Mouse (Mus musculus) skeletal muscle tissue, adult 2 months (tissue): ENCODE measurements at regions not wholly inside any gene's neighbourhood (a gene's known extent, or its start where the extent isn't known, plus 50 kb on each side); places are given as distances from the start of the nearest gene placed in this dataset.
A peak's percentile ranks its signal among the peaks of the same experiment; 100 is the strongest.

Source experiments
- DNase-seq: peaks from one replicate; pipeline ENCODE4 v3.0.0-alpha.2; 2012; ENCODE audit warnings: low read depth, low spot score

DNA sequence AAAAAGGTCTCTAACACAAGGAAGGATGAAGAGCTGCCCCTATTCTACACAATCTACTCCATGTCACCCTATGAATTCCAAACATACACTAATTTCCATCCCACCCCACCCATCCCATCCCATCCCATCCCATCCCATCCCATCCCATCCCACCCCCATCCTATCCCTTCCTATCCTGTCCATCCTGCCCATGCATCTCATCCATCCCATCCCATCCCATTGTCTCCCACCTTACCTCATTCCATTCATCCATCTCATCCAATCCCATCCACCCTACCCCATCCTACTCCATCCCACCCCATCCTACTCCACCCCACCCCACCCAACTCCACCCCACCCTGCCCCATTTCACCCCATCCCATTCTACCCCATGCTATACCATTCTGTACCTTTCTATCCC is 91.9 kb upstream of the Fam92a start:
- no peak for DNase-seq

DNA sequence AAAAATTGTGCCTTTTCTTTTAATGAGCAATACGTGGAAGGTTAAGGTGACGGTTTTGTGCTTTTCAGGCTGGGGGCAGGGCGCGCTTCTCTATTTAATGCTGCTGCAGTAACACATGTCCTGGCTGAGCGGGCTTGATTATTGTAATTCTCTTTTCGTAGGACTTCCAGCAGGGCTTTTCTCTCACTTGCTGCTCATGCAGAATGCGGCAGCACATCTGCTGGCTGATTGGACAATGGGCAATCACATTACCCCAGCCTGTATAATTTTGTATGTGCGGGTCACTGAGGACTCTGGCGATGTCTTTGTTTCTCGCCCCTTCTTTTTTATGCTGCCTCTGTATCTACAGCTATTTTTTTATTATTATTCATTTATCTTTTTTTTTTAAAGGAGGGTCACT is 91.4 kb upstream of the Fam92a start:
- no peak for DNase-seq

DNA sequence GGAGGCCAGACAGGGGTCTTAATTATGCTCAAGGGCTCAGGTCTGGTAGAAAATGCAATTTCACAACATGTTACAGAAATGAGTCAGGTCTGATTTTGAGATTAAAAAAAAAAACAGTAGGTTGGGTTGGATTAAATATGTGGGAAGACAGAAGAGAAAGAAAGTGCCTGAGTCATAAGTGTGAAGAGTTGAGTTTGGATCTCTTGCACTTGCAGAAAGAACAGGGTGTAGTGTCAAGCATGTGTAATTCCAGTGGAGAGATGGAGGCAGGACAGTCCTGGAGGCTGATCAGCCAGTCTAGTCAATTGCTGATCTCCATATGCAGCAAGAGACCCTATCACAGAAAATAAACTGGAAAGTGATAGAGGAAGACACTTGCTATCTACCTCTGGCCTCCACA is 76.2 kb upstream of the Fam92a start:
- DNase-seq, result no peak

DNA sequence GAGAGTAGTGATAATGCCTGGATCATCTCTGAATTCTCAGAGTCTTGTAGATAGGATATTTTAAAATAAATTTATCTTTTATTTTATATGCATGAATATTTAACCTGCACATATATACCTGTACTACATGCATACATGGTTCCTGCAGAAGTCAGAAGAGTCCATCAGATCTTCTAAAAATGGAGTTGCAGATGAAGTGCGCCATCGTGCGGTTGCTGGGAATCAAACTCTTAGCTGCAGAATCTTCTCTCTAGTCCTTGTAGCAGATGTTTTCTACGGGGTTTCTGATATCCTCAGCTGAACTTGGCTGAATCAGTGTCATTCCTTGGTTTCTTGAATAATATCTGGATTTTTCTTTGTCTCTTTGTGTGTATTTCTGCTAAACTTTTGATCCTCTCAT is 74.8 kb upstream of the Fam92a start:
- DNase-seq, result no peak

DNA sequence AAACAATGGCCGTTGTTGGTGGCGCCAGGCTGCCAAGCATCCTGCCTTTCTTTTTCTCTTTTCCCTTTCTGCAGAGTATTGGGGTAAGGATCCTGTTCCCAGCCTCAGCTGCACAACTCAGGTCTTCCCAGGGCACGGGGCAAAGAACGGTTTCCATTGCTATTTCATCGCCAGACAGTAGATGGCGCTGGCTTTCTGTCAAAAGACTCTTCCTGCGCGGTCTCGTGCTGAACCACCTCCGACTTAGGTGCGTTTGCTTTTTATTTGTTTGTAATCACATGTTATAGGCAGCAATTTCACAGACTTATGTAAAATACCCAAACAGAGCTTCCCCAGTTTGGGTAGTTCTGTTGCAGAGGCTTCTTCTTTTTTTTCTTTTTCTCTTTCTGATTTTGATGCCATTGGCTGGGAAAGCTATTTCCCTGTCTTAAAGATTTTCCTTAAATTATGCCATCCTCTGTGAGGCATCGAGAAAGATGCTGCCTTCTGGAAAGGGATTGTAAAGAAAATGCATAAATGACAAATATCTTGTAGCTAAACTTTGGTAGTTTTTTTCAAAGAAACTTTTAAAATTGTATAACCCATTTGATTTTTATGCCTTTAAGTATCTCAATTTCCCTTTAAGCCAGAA is 69.2 kb upstream of the Fam92a start:
- DNase-seq, result peak; percentile 34

DNA sequence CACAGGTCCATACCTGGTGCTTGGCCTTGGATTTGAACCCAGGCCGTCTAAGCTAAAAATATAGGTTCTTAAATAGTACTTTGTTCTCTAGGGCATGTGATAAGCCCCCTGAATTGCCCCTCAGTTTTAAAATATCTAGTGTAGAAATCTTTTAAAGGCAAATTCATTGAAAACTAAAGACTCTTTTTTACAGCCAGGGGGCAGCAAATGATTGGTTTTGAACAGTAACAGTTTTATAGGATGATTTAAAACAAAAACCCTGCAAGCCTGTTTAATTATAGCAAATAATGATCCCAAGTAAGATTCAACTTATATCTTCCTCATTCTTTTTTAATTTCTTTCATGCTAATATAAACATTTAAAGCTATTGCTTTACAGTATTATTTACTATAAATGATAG is 58.9 kb upstream of the Fam92a start:
- DNase-seq, result no peak
